Mouse (Mus musculus) neutrophil, adult 65 days (primary cell): ENCODE results near the gene Atic. TPM values are rescaled to one million over a fixed set of nuclear protein-coding genes. Genes with fewer than 3 reads are reported as not detected.

Experiments used
- total RNA-seq: library from RNA; stranded (reverse); gene quantifications from 2 replicates; pipeline ENCODE4 v1.2.4, GENCODE M21; 2023

The Atic gene
- total RNA-seq = 16.8 and 19.4 TPM in 2 replicates

GRCm38 (mm10) chr1:71556688-71557612 lies at the start of gene Atic:
Gene Atic, plus strand, starts transcription at chr1:71557150.

Other genes starting within 250 kb of the Atic start
- gene Abca12, start 142.2 kb upstream of the Atic start, total RNA-seq = not detected in 2 replicates
- 945 and 1,002 TPM in 2 replicates for gene Fn1, start 96.0 kb downstream of the Atic start, total RNA-seq